Comparison of ENCODE assay signal across 21 mouse cellular contexts in the genomic region with DNA sequence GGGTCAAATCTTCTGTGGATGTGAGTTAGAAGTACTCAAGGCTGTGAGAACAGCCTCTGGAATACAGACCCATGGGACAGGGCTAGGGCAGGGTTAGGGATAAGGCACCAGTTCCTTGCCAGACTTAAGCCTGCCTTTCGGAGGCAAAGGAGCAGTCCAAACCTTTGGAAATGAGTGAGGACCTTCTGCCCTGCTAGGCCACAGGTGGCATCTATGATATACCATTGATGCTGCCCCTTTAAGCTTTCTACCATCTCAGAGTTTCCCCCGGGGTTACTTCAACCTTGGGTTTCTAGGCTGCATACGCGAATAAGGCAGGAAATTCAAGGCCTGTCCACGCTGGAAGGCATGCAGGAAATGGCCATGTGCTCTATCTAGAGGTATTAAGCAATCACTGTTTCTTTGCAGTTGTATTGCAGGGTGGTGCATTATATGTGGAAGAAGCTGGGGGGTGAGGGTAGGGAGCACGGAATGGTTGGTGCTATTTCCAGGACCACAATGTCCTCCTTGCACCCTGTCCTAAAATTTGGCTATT. TPM values are rescaled to one million over a fixed set of nuclear protein-coding genes. Genes with fewer than 3 reads are reported as not detected.
DNase-seq lines count a peak whose midpoint lies in the region; ATAC-seq lines count a peak whose summit lies in the region.
"Had no signal": no experiment of that assay in that cellular context is flagged by ENCODE, and none has a peak within 500 bp of the region (broad histone marks: within the 10 kb centered on the region; RNA-seq: fewer than 3 reads in every experiment).

No protein-coding gene starts in this region.

- H3K27ac ChIP-seq in heart, embryonic 15.5 days, result peak overlapping the region; percentile 58; the same call in 1 of the 2 replicates
- no peak overlapping the region for H3K27ac ChIP-seq in heart, embryonic 10.5 days
- peak overlapping the region; percentile 80 for H3K27ac ChIP-seq in lung, embryonic 16.5 days (ENCODE audit: low read length)
- H3K27ac ChIP-seq: embryonic facial prominence, embryonic 12.5 days; forebrain, embryonic 15.5 days; hindbrain, embryonic 14.5 days; left cerebral cortex, adult 2 months; midbrain, embryonic 13.5 days; neural tube, embryonic 13.5 days had no signal

- H3K4me3 ChIP-seq in heart, embryonic 15.5 days, result no peak overlapping the region
- H3K4me3 ChIP-seq in heart, embryonic 10.5 days, result no peak overlapping the region
- no peak overlapping the region for H3K4me3 ChIP-seq in lung, embryonic 16.5 days (ENCODE audit: low read length)
- H3K4me3 ChIP-seq: midbrain, embryonic 13.5 days had no signal

- peak; percentile 4 for DNase-seq in cerebellum, adult 9-10 months
- no peak for DNase-seq in cerebellum, postnatal 14 days
- no peak for DNase-seq in heart, embryonic 10.5 days (ENCODE audit: low spot score)
- no peak for DNase-seq in lung, adult 18-20 months
- no peak for DNase-seq in urinary bladder, postnatal 10 days (ENCODE audit: low spot score)
- DNase-seq: cerebellum, adult 2 months; gastrocnemius, postnatal 25 days; kidney, postnatal 36 days; layer of hippocampus, adult 9-11 months; left cerebral cortex, postnatal 4 days; thymus, postnatal 4 days had no signal

- no peak overlapping the region for H3K4me2 ChIP-seq in heart, embryonic 15.5 days
- no peak overlapping the region for H3K4me2 ChIP-seq in lung, embryonic 16.5 days (ENCODE audit: low read depth, low read length)

- 59% methylated on average over 6 of the region's 6 CpGs for WGBS in heart, embryonic 15.5 days
- 69% methylated on average over 6 of the region's 6 CpGs for WGBS in heart, embryonic 10.5 days
- WGBS in lung, embryonic 16.5 days, result 53% methylated on average over 6 of the region's 6 CpGs

- peaks cover 28% of the 10 kb centered on the region for H3K4me1 ChIP-seq in heart, embryonic 15.5 days (replicated peaks)
- peaks cover 15% of the 10 kb centered on the region for H3K4me1 ChIP-seq in heart, embryonic 10.5 days
- H3K4me1 ChIP-seq in lung, embryonic 16.5 days (replicated peaks; ENCODE audit: control insufficient read depth, insufficient read depth, low read length), result peaks cover 31% of the 10 kb centered on the region

- ATAC-seq in heart, embryonic 15.5 days (replicated peaks; ENCODE audit: insufficient number of reproducible peaks, insufficient read depth, low FRiP score, low read depth), result no peak
- 0 out of 2 replicates have a peak, but pooled peaks have one; percentile 26 for ATAC-seq in lung, embryonic 16.5 days (ENCODE audit: low read depth)
- peak; percentile 24; the same call in 1 of the 2 replicates for ATAC-seq in megakaryocyte progenitor cell, adult 5-6 weeks (replicated peaks; ENCODE audit: poor library complexity)

- no peaks in the 10 kb centered on the region for H3K27me3 ChIP-seq in heart, embryonic 15.5 days
- peaks cover 9% of the 10 kb centered on the region for H3K27me3 ChIP-seq in heart, embryonic 10.5 days (ENCODE audit: insufficient read depth, poor library complexity, severe bottlenecking)
- H3K27me3 ChIP-seq in lung, embryonic 16.5 days (ENCODE audit: control insufficient read depth, insufficient read depth, low read depth, low read length), result no peaks in the 10 kb centered on the region
- H3K27me3 ChIP-seq: forebrain, embryonic 15.5 days had no signal

- no peaks in the 10 kb centered on the region for H3K9me3 ChIP-seq in heart, embryonic 15.5 days (replicated peaks)
- H3K9me3 ChIP-seq in heart, embryonic 10.5 days, result no peaks in the 10 kb centered on the region
- no peaks in the 10 kb centered on the region for H3K9me3 ChIP-seq in lung, embryonic 16.5 days (ENCODE audit: control insufficient read depth, low read length)
- H3K9me3 ChIP-seq: embryonic facial prominence, embryonic 12.5 days; forebrain, embryonic 15.5 days; midbrain, embryonic 13.5 days; neural tube, embryonic 13.5 days had no signal

- no peak overlapping the region for H3K9ac ChIP-seq in heart, embryonic 15.5 days
- H3K9ac ChIP-seq in lung, embryonic 16.5 days (ENCODE audit: low read length), result no peak overlapping the region
- H3K9ac ChIP-seq: embryonic facial prominence, embryonic 12.5 days; forebrain, embryonic 15.5 days; hindbrain, embryonic 14.5 days; midbrain, embryonic 13.5 days; neural tube, embryonic 13.5 days had no signal

- no peaks in the 10 kb centered on the region for H3K36me3 ChIP-seq in heart, embryonic 15.5 days
- H3K36me3 ChIP-seq in heart, embryonic 10.5 days, result no peaks in the 10 kb centered on the region
- H3K36me3 ChIP-seq in lung, embryonic 16.5 days (ENCODE audit: control insufficient read depth, insufficient read depth, low read length), result no peaks in the 10 kb centered on the region
- H3K36me3 ChIP-seq: embryonic facial prominence, embryonic 12.5 days; forebrain, embryonic 15.5 days; midbrain, embryonic 13.5 days; neural tube, embryonic 13.5 days had no signal

RNA-seq across cellular contexts. Expression of gene Il1r1, which starts 40.5 kb away (rescaled TPM):
- polyA plus RNA-seq in heart, embryonic 15.5 days (2015; fragmentation: Nextera tagmentation; extraction: Ambion mirVana), result 7.0 and 8.7 TPM in 2 replicates
- polyA plus RNA-seq in heart, embryonic 10.5 days (2016; fragmentation: Nextera tagmentation; extraction: Ambion mirVana), result 6.3 and 12.9 TPM in 2 replicates
- 11.2 and 11.7 TPM in 2 replicates for polyA plus RNA-seq in lung, embryonic 16.5 days (2015; fragmentation: Nextera tagmentation; extraction: Ambion mirVana)
- 4.6 and 5.8 TPM in 2 replicates for total RNA-seq in megakaryocyte progenitor cell, adult 5-6 weeks (2015)
- total RNA-seq in megakaryocyte progenitor cell, adult 5-6 weeks (2017), result 3.2 and 4.7 TPM in 2 replicates
- total RNA-seq: CH12.LX had no signal

RNA-seq across cellular contexts. Expression of gene Il1rl2, which starts 59.0 kb away (rescaled TPM):
- 4.4 and 6.4 TPM in 2 replicates for polyA plus RNA-seq in heart, embryonic 15.5 days (2015; fragmentation: Nextera tagmentation; extraction: Ambion mirVana)
- 1.8 and 2.3 TPM in 2 replicates for polyA plus RNA-seq in heart, embryonic 10.5 days (2016; fragmentation: Nextera tagmentation; extraction: Ambion mirVana)
- polyA plus RNA-seq in lung, embryonic 16.5 days (2015; fragmentation: Nextera tagmentation; extraction: Ambion mirVana), result 12.4 and 13.2 TPM in 2 replicates
- 9.3 and 12.0 TPM in 2 replicates for total RNA-seq in megakaryocyte progenitor cell, adult 5-6 weeks (2015)
- 10.4 and 10.6 TPM in 2 replicates for total RNA-seq in megakaryocyte progenitor cell, adult 5-6 weeks (2017)
- total RNA-seq: CH12.LX had no signal
